Mouse (Mus musculus): ENCODE data around the gene Vav2. TPM values are rescaled to one million over a fixed set of nuclear protein-coding genes. Genes with fewer than 3 reads are reported as not detected.

Vav2 gene
- polyA plus RNA-seq, 1 experiment from 2014 or later = 7.1 TPM

- H3K27ac ChIP-seq (ENCODE audit: low read length) = peak overlapping the region; percentile 40
- H3K9me3 ChIP-seq (ENCODE audit: low read length) = no peaks in the 10 kb centered on the region
- peaks cover 6% of the 10 kb centered on the region for H3K4me1 ChIP-seq (ENCODE audit: insufficient read depth, low read length)
- H3K27me3 ChIP-seq (ENCODE audit: insufficient read depth, low read length) = no peaks in the 10 kb centered on the region
- H3K4me3 ChIP-seq (ENCODE audit: low read length) = peak overlapping the region; percentile 65
- peak; percentile 60 for ATAC-seq (ENCODE audit: low FRiP score, low TSS enrichment)
- H3K9ac ChIP-seq (replicated peaks; ENCODE audit: low read length) = peak overlapping the region; percentile 79
- peak overlapping the region; percentile 77 for H3K4me2 ChIP-seq (replicated peaks; ENCODE audit: low read depth, low read length)
- 33% methylated on average over 18 of the region's 20 CpGs for WGBS
- H3K36me3 ChIP-seq (ENCODE audit: insufficient read depth, low read length) = peaks cover 33% of the 10 kb centered on the region
Measured at GRCm38 (mm10) chr2:27442708-27443449, 16.0 kb upstream of the Vav2 start.

GRCm38 (mm10) chr2:27441767-27442707 is 15.2 kb upstream of the Vav2 start, which contains the start of gene Brd3os:
Brd3os (plus strand) TSS chr2:27442324.
- Histone ChIP-seq H3K4me2 (replicated peaks; ENCODE audit: low read depth, low read length) (peak within 1 kb of the TSS; percentile 77), H3K9me3 (ENCODE audit: low read length) (no peaks in the 10 kb centered on the region), H3K9ac (replicated peaks; ENCODE audit: low read length) (peak within 1 kb of the TSS; percentile 79), H3K4me3 (ENCODE audit: low read length) (peak within 1 kb of the TSS; percentile 65), H3K27me3 (ENCODE audit: insufficient read depth, low read length) (no peaks in the 10 kb centered on the region), H3K36me3 (ENCODE audit: insufficient read depth, low read length) (peaks cover 25% of the 10 kb centered on the region), H3K4me1 (ENCODE audit: insufficient read depth, low read length) (peaks cover 6% of the 10 kb centered on the region), H3K27ac (ENCODE audit: low read length) (peak within 1 kb of the TSS; percentile 78)
- ATAC-seq (ENCODE audit: low FRiP score, low TSS enrichment) = peak; percentile 88
- 1% methylated on average over 34 of the region's 36 CpGs for WGBS

DNA sequence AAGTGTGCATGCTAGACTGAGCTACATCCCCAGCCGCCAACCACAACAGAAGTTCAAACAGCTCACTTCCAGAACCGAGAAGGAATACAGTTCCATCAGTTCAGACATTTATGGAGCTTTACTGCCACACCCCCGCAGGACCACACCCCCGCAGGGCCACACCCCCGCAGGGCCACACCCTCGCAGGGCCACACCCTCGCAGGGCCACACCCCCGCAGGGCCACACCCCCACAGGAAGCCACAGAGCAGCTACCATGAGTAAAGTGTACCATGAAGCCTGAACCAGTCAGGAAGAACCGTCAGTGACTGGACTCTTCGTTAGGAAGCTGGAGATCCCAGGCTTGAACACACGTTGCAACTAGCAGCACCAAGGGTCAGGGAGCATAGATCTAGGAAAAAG is 11.4 kb upstream of the Vav2 start:
- Histone ChIP-seq H3K4me2 (replicated peaks; ENCODE audit: low read depth, low read length) (no peak overlapping the region), H3K4me1 (ENCODE audit: insufficient read depth, low read length) (peaks cover 3% of the 10 kb centered on the region), H3K36me3 (ENCODE audit: insufficient read depth, low read length) (no peaks in the 10 kb centered on the region), H3K27me3 (ENCODE audit: insufficient read depth, low read length) (no peaks in the 10 kb centered on the region), H3K9ac (replicated peaks; ENCODE audit: low read length) (no peak overlapping the region), H3K27ac (ENCODE audit: low read length) (no peak overlapping the region), H3K4me3 (ENCODE audit: low read length) (no peak overlapping the region), H3K9me3 (ENCODE audit: low read length) (no peaks in the 10 kb centered on the region)
- WGBS = 13% methylated on average over 11 of the region's 11 CpGs
- ATAC-seq (ENCODE audit: low FRiP score, low TSS enrichment) = no peak

- 80% methylated on average over 1 of the region's 1 CpGs for WGBS
- no peaks in the 10 kb centered on the region for H3K36me3 ChIP-seq (ENCODE audit: insufficient read depth, low read length)
- no peaks in the 10 kb centered on the region for H3K27me3 ChIP-seq (ENCODE audit: insufficient read depth, low read length)
- H3K4me1 ChIP-seq (ENCODE audit: insufficient read depth, low read length) = no peaks in the 10 kb centered on the region
- no peak overlapping the region for H3K9ac ChIP-seq (replicated peaks; ENCODE audit: low read length)
- no peak overlapping the region for H3K27ac ChIP-seq (ENCODE audit: low read length)
- no peak overlapping the region for H3K4me2 ChIP-seq (replicated peaks; ENCODE audit: low read depth, low read length)
- H3K4me3 ChIP-seq (ENCODE audit: low read length) = no peak overlapping the region
- no peak for ATAC-seq (ENCODE audit: low FRiP score, low TSS enrichment)
- no peaks in the 10 kb centered on the region for H3K9me3 ChIP-seq (ENCODE audit: low read length)
Measured at GRCm38 (mm10) chr2:27437876-27438275, 11.0 kb upstream of the Vav2 start.

DNA sequence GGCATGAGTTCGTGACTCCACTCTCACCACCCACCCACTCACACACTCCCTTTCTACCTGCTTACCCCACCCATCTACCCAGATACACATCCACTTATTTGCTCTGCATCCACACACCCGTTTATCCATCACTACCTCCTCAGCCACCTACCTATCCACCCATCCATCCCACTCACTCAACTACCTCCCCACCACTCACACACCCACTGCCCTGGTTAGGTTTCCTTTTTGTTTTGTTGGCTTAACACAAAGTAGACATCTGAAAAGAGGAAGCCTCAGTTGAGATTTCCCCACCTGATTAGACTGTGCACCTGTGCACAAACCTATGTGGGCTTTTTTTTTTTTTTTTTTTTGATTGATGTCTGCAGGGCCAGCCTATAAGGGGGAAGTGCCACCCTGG is 5.8 kb upstream of the Vav2 start:
- Histone ChIP-seq H3K9me3 (ENCODE audit: low read length) (no peaks in the 10 kb centered on the region), H3K9ac (replicated peaks; ENCODE audit: low read length) (no peak overlapping the region), H3K4me1 (ENCODE audit: insufficient read depth, low read length) (peaks cover 5% of the 10 kb centered on the region), H3K27me3 (ENCODE audit: insufficient read depth, low read length) (no peaks in the 10 kb centered on the region), H3K4me3 (ENCODE audit: low read length) (no peak overlapping the region), H3K36me3 (ENCODE audit: insufficient read depth, low read length) (no peaks in the 10 kb centered on the region), H3K4me2 (replicated peaks; ENCODE audit: low read depth, low read length) (no peak overlapping the region), H3K27ac (ENCODE audit: low read length) (no peak overlapping the region)
- 69% methylated on average over 2 of the region's 2 CpGs for WGBS
- ATAC-seq (ENCODE audit: low FRiP score, low TSS enrichment) = no peak

DNA sequence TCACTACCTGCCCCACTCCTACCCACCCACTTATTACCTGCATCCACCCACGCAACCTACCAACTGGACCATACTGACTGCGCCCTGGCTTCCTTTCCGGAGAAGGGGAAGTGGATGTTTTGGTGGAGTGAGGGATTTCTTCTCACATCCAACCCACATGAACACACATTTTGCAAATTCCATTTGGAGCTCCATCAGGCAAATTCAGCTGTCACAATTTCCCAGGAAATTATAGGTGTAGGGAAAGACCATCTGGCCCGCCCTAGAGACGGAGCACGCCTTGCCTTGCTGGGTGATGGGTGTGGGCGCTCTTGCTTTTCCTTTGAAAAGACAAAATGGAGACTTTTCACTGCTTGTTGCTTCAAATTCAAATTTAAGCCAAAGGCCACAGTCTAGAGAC is 3.8 kb upstream of the Vav2 start:
- H3K27ac ChIP-seq (ENCODE audit: low read length) = no peak overlapping the region
- H3K4me3 ChIP-seq (ENCODE audit: low read length) = no peak overlapping the region
- no peaks in the 10 kb centered on the region for H3K9me3 ChIP-seq (ENCODE audit: low read length)
- H3K27me3 ChIP-seq (ENCODE audit: insufficient read depth, low read length) = no peaks in the 10 kb centered on the region
- no peaks in the 10 kb centered on the region for H3K36me3 ChIP-seq (ENCODE audit: insufficient read depth, low read length)
- no peak overlapping the region for H3K4me2 ChIP-seq (replicated peaks; ENCODE audit: low read depth, low read length)
- no peak overlapping the region for H3K9ac ChIP-seq (replicated peaks; ENCODE audit: low read length)
- peaks cover 11% of the 10 kb centered on the region for H3K4me1 ChIP-seq (ENCODE audit: insufficient read depth, low read length)
- 86% methylated on average over 7 of the region's 7 CpGs for WGBS
- ATAC-seq (ENCODE audit: low FRiP score, low TSS enrichment) = no peak

GRCm38 (mm10) chr2:27428071-27428470 is 1.2 kb upstream of the Vav2 start:
- H3K9ac ChIP-seq (replicated peaks; ENCODE audit: low read length) = no peak overlapping the region
- H3K4me2 ChIP-seq (replicated peaks; ENCODE audit: low read depth, low read length) = no peak overlapping the region
- no peak overlapping the region for H3K27ac ChIP-seq (ENCODE audit: low read length)
- no peaks in the 10 kb centered on the region for H3K9me3 ChIP-seq (ENCODE audit: low read length)
- H3K4me1 ChIP-seq (ENCODE audit: insufficient read depth, low read length) = peaks cover 30% of the 10 kb centered on the region
- ATAC-seq (ENCODE audit: low FRiP score, low TSS enrichment) = 0 out of 2 replicates have a peak, but pooled peaks have one; percentile 2
- WGBS = 0% methylated on average over 4 of the region's 4 CpGs
- H3K4me3 ChIP-seq (ENCODE audit: low read length) = no peak overlapping the region
- H3K36me3 ChIP-seq (ENCODE audit: insufficient read depth, low read length) = no peaks in the 10 kb centered on the region
- H3K27me3 ChIP-seq (ENCODE audit: insufficient read depth, low read length) = no peaks in the 10 kb centered on the region

- Histone ChIP-seq H3K4me3 (ENCODE audit: low read length) (peak overlapping the region; percentile 72), H3K4me1 (ENCODE audit: insufficient read depth, low read length) (peaks cover 34% of the 10 kb centered on the region), H3K36me3 (ENCODE audit: insufficient read depth, low read length) (no peaks in the 10 kb centered on the region), H3K9ac (replicated peaks; ENCODE audit: low read length) (peak overlapping the region; percentile 82), H3K9me3 (ENCODE audit: low read length) (no peaks in the 10 kb centered on the region), H3K27ac (ENCODE audit: low read length) (peak overlapping the region; percentile 74), H3K27me3 (ENCODE audit: insufficient read depth, low read length) (no peaks in the 10 kb centered on the region), H3K4me2 (replicated peaks; ENCODE audit: low read depth, low read length) (peak overlapping the region; percentile 99)
- WGBS = under 1% methylated on average over 58 of the region's 64 CpGs
- ATAC-seq (ENCODE audit: low FRiP score, low TSS enrichment) = peak; percentile 49
Measured at GRCm38 (mm10) chr2:27426406-27426854, 403 bp downstream of the Vav2 start.

GRCm38 (mm10) chr2:27425751-27426405 is 955 bp downstream of the Vav2 start:
- Histone ChIP-seq H3K27me3 (ENCODE audit: insufficient read depth, low read length) (no peaks in the 10 kb centered on the region), H3K9ac (replicated peaks; ENCODE audit: low read length) (peak overlapping the region; percentile 82), H3K4me1 (ENCODE audit: insufficient read depth, low read length) (peaks cover 38% of the 10 kb centered on the region), H3K4me2 (replicated peaks; ENCODE audit: low read depth, low read length) (peak overlapping the region; percentile 99), H3K36me3 (ENCODE audit: insufficient read depth, low read length) (no peaks in the 10 kb centered on the region), H3K4me3 (ENCODE audit: low read length) (peak overlapping the region; percentile 72), H3K9me3 (ENCODE audit: low read length) (no peaks in the 10 kb centered on the region), H3K27ac (ENCODE audit: low read length) (peak overlapping the region; percentile 74)
- ATAC-seq (ENCODE audit: low FRiP score, low TSS enrichment) = peak; percentile 20
- 0% methylated on average over 59 of the region's 60 CpGs for WGBS

Data from kidney, embryonic 16.5 days (tissue).